Mouse (Mus musculus): ENCODE data around the gene Celf3. TPM values are rescaled to one million over a fixed set of nuclear protein-coding genes. Genes with fewer than 3 reads are reported as not detected.

Gene Celf3
- polyA plus RNA-seq, 1 experiment from 2014 or later, result 2.3 TPM

GRCm38 (mm10) chr3:94457055-94457454, 21.0 kb upstream of the Celf3 start:
- WGBS, result 70% methylated on average over 3 of the region's 3 CpGs
- Histone ChIP-seq H3K36me3 (ENCODE audit: control insufficient read depth, insufficient read depth, low read length) (no peaks in the 10 kb centered on the region), H3K9ac (ENCODE audit: low read length) (no peak overlapping the region), H3K4me2 (ENCODE audit: low read depth, low read length) (peak overlapping the region; percentile 53; the same call in 1 of the 2 replicates), H3K4me1 (replicated peaks; ENCODE audit: control insufficient read depth, insufficient read depth, low read length) (0 out of 2 replicates have a peak, but pooled peaks cover 2% of the 10 kb centered on the region), H3K4me3 (ENCODE audit: low read length) (no peak overlapping the region), H3K9me3 (ENCODE audit: control insufficient read depth, low read length) (peaks cover 3% of the 10 kb centered on the region; the same call in 1 of the 2 replicates), H3K27ac (ENCODE audit: low read length) (no peak overlapping the region), H3K27me3 (ENCODE audit: control insufficient read depth, insufficient read depth, low read depth, low read length) (no peaks in the 10 kb centered on the region)
- no peak for ATAC-seq (ENCODE audit: low read depth)

GRCm38 (mm10) chr3:94459834-94460233, 18.3 kb upstream of the Celf3 start:
- no peak overlapping the region for H3K9ac ChIP-seq (ENCODE audit: low read length)
- no peaks in the 10 kb centered on the region for H3K27me3 ChIP-seq (ENCODE audit: control insufficient read depth, insufficient read depth, low read depth, low read length)
- H3K4me2 ChIP-seq (ENCODE audit: low read depth, low read length), result no peak overlapping the region
- H3K4me1 ChIP-seq (replicated peaks; ENCODE audit: control insufficient read depth, insufficient read depth, low read length), result peaks cover 2% of the 10 kb centered on the region; the same call in 1 of the 2 replicates
- no peak overlapping the region for H3K4me3 ChIP-seq (ENCODE audit: low read length)
- H3K36me3 ChIP-seq (ENCODE audit: control insufficient read depth, insufficient read depth, low read length), result no peaks in the 10 kb centered on the region
- H3K9me3 ChIP-seq (ENCODE audit: control insufficient read depth, low read length), result peaks cover 3% of the 10 kb centered on the region; the same call in 1 of the 2 replicates
- ATAC-seq (ENCODE audit: low read depth), result no peak
- WGBS, result 82% methylated on average over 2 of the region's 2 CpGs
- H3K27ac ChIP-seq (ENCODE audit: low read length), result no peak overlapping the region

GRCm38 (mm10) chr3:94463926-94464578, 14.0 kb upstream of the Celf3 start:
- H3K27me3 ChIP-seq (ENCODE audit: control insufficient read depth, insufficient read depth, low read depth, low read length), result no peaks in the 10 kb centered on the region
- no peak overlapping the region for H3K27ac ChIP-seq (ENCODE audit: low read length)
- no peak overlapping the region for H3K4me3 ChIP-seq (ENCODE audit: low read length)
- 49% methylated on average over 11 of the region's 11 CpGs for WGBS
- no peak overlapping the region for H3K4me2 ChIP-seq (ENCODE audit: low read depth, low read length)
- no peak overlapping the region for H3K9ac ChIP-seq (ENCODE audit: low read length)
- H3K4me1 ChIP-seq (replicated peaks; ENCODE audit: control insufficient read depth, insufficient read depth, low read length), result no peaks in the 10 kb centered on the region; the same call in 1 of the 2 replicates
- H3K36me3 ChIP-seq (ENCODE audit: control insufficient read depth, insufficient read depth, low read length), result no peaks in the 10 kb centered on the region
- no peaks in the 10 kb centered on the region; the same call in 1 of the 2 replicates for H3K9me3 ChIP-seq (ENCODE audit: control insufficient read depth, low read length)
- ATAC-seq (ENCODE audit: low read depth), result 0 out of 2 replicates have a peak, but pooled peaks have one; percentile 41

GRCm38 (mm10) chr3:94465632-94466430, 12.3 kb upstream of the Celf3 start:
- Histone ChIP-seq H3K36me3 (ENCODE audit: control insufficient read depth, insufficient read depth, low read length) (no peaks in the 10 kb centered on the region), H3K4me1 (replicated peaks; ENCODE audit: control insufficient read depth, insufficient read depth, low read length) (no peaks in the 10 kb centered on the region; the same call in 1 of the 2 replicates), H3K9ac (ENCODE audit: low read length) (no peak overlapping the region), H3K4me2 (ENCODE audit: low read depth, low read length) (no peak overlapping the region), H3K4me3 (ENCODE audit: low read length) (no peak overlapping the region), H3K27me3 (ENCODE audit: control insufficient read depth, insufficient read depth, low read depth, low read length) (no peaks in the 10 kb centered on the region), H3K27ac (ENCODE audit: low read length) (no peak overlapping the region), H3K9me3 (ENCODE audit: control insufficient read depth, low read length) (no peaks in the 10 kb centered on the region)
- no peak for ATAC-seq (ENCODE audit: low read depth)
- WGBS, result 77% methylated on average over 13 of the region's 13 CpGs

- Histone ChIP-seq H3K36me3 (ENCODE audit: control insufficient read depth, insufficient read depth, low read length) (no peaks in the 10 kb centered on the region), H3K9ac (ENCODE audit: low read length) (no peak overlapping the region), H3K4me3 (ENCODE audit: low read length) (no peak overlapping the region), H3K27me3 (ENCODE audit: control insufficient read depth, insufficient read depth, low read depth, low read length) (no peaks in the 10 kb centered on the region), H3K9me3 (ENCODE audit: control insufficient read depth, low read length) (no peaks in the 10 kb centered on the region), H3K4me1 (replicated peaks; ENCODE audit: control insufficient read depth, insufficient read depth, low read length) (no peaks in the 10 kb centered on the region; the same call in 1 of the 2 replicates), H3K4me2 (ENCODE audit: low read depth, low read length) (no peak overlapping the region), H3K27ac (ENCODE audit: low read length) (no peak overlapping the region)
- WGBS, result 44% methylated on average over 3 of the region's 3 CpGs
- ATAC-seq (ENCODE audit: low read depth), result no peak
These were observed 9.2 kb upstream of the Celf3 start for GRCm38 (mm10) chr3:94468931-94469330.

GRCm38 (mm10) chr3:94472447-94473114, 5.5 kb upstream of the Celf3 start:
- Histone ChIP-seq H3K27me3 (ENCODE audit: control insufficient read depth, insufficient read depth, low read depth, low read length) (no peaks in the 10 kb centered on the region), H3K36me3 (ENCODE audit: control insufficient read depth, insufficient read depth, low read length) (no peaks in the 10 kb centered on the region), H3K27ac (ENCODE audit: low read length) (peak overlapping the region; percentile 43; the same call in 1 of the 2 replicates), H3K4me1 (replicated peaks; ENCODE audit: control insufficient read depth, insufficient read depth, low read length) (no peaks in the 10 kb centered on the region; the same call in 1 of the 2 replicates), H3K4me2 (ENCODE audit: low read depth, low read length) (peak overlapping the region; percentile 42), H3K4me3 (ENCODE audit: low read length) (peak overlapping the region; percentile 27), H3K9me3 (ENCODE audit: control insufficient read depth, low read length) (no peaks in the 10 kb centered on the region), H3K9ac (ENCODE audit: low read length) (no peak overlapping the region)
- peak; percentile 87 for ATAC-seq (ENCODE audit: low read depth)
- WGBS, result 8% methylated on average over 28 of the region's 28 CpGs

GRCm38 (mm10) chr3:94473115-94473505, 5.0 kb upstream of the Celf3 start:
- no peak for ATAC-seq (ENCODE audit: low read depth)
- Histone ChIP-seq H3K27me3 (ENCODE audit: control insufficient read depth, insufficient read depth, low read depth, low read length) (no peaks in the 10 kb centered on the region), H3K4me1 (replicated peaks; ENCODE audit: control insufficient read depth, insufficient read depth, low read length) (no peaks in the 10 kb centered on the region; the same call in 1 of the 2 replicates), H3K4me2 (ENCODE audit: low read depth, low read length) (peak overlapping the region; percentile 42; the same call in 1 of the 2 replicates), H3K9me3 (ENCODE audit: control insufficient read depth, low read length) (no peaks in the 10 kb centered on the region), H3K36me3 (ENCODE audit: control insufficient read depth, insufficient read depth, low read length) (no peaks in the 10 kb centered on the region), H3K9ac (ENCODE audit: low read length) (no peak overlapping the region), H3K27ac (ENCODE audit: low read length) (peak overlapping the region; percentile 43; the same call in 1 of the 2 replicates), H3K4me3 (ENCODE audit: low read length) (no peak overlapping the region)
- 42% methylated on average over 10 of the region's 10 CpGs for WGBS

GRCm38 (mm10) chr3:94473567-94474232, 4.4 kb upstream of the Celf3 start:
- Histone ChIP-seq H3K4me2 (ENCODE audit: low read depth, low read length) (no peak overlapping the region), H3K9me3 (ENCODE audit: control insufficient read depth, low read length) (no peaks in the 10 kb centered on the region), H3K36me3 (ENCODE audit: control insufficient read depth, insufficient read depth, low read length) (no peaks in the 10 kb centered on the region), H3K9ac (ENCODE audit: low read length) (no peak overlapping the region), H3K27me3 (ENCODE audit: control insufficient read depth, insufficient read depth, low read depth, low read length) (peaks cover under 1% of the 10 kb centered on the region; the same call in 1 of the 2 replicates), H3K4me3 (ENCODE audit: low read length) (no peak overlapping the region), H3K27ac (ENCODE audit: low read length) (no peak overlapping the region), H3K4me1 (replicated peaks; ENCODE audit: control insufficient read depth, insufficient read depth, low read length) (no peaks in the 10 kb centered on the region; the same call in 1 of the 2 replicates)
- 42% methylated on average over 5 of the region's 5 CpGs for WGBS
- no peak for ATAC-seq (ENCODE audit: low read depth)

Measured in lung, embryonic 16.5 days (tissue).